Mouse (Mus musculus) cerebellum, adult 11-12 months (tissue): ENCODE measurements around the gene Gm3468.
"Not testable (repeated sequence)": the region's sequence is repeated elsewhere in the genome, so short reads cannot be mapped to it uniquely, and the experiment has no call there.

Experiments used
- DNase-seq: peaks from one replicate; pipeline ENCODE4 v3.0.0; 2022

Gm3468 gene

DNA sequence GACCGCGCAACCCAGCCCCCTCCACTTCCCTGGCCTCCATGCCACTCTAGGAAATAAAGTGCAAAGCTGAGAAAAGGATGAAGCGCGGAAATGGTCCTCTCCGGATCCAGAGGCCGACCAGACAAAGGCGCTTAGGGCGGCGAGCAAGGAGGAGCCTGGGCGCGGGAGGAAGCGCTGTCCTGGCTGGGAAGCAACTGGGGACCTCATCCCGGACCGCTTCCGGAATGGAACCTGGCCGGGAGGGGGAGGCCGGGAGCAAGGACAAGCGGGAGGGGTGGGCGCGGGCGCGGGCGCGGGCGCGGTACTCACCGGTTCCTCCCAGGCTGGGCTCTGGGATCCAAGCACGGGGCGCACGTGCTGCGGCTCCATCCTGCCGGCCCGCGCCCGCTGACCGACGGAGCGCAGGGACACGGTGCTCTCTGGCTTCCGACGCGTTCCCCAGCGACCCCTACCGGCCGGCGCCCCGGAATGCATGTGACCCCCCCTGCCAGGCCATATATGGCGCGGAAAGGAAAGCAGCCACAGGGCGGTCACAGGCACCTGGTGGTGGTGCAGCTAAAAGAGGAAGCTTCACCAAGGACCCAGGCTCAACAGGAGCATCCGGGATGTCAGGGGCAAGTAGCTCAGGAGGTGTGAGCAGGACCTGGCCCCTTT is at the start of gene Gm3468:
Gm3468 (minus strand) TSS at position 394 of the 654 bp plus-strand sequence.
- peak; percentile 11 for DNase-seq

DNA sequence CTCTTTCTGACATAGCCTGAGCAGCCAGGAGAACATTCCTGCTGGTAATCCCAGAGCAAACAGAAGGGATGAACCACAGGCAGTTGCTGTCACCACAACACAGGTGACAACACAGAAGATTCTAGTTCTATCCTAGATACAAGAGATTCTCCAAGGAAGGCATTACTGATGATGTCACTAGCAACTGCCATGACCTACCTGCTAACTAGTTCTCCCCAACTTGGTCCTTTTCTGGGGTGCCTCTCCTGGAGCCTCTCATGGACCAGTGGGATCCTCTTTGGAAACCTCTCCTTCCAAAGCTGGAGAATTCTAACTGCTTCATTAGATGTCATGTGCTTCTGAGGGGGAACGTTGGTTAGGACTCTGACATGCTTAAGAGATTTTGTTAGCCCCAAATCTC is 17.2 kb upstream of the Gm3468 start, which contains the start of gene Gm3476:
Gm3476 (minus strand) TSS at position 101 of the 400 bp plus-strand sequence.
- not testable (repeated sequence) for DNase-seq

DNA sequence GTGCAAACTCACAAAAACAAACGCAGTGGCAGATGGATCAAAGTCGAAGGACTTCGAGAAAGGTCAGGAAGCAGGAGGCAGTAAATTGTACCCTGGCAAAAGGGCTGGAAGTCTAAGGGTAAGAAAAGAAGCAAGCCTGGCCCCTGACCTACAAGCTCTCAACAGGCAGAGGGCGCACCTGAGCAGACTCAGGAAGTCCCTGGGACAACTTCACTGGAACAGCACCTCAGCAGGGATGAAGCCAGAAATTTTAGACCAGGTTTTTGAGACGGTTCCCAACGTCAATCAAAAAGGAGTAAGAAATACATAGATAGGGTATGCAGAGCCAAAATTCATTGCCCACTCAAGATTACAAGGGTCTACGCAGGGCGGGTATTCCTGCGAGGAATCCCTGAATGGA is 965 bp downstream of the Gm3468 start:
- DNase-seq: not testable (repeated sequence)

DNA sequence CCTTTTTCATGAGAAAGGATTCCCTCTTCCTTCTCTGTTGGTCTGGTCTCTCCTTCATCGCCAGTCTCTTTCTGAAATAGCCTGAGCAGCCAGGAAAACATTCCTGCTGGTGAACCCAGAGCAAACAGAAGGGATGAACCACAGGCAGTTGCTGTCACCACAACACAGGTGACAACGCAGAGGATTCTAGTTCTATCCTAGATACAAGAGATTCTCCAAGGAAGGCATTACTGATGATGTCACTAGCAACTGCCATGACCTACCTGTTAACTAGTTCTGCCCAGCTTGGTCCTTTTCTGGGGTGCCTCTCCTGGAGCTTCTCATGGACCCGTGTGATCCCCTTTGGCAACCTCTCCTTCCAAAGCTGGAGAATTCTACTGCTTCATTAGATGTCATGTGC is 14.6 kb downstream of the Gm3468 start, which contains the start of gene Gm8206:
Gm8206 (minus strand) TSS at position 101 of the 400 bp plus-strand sequence.
- DNase-seq: not testable (repeated sequence)

DNA sequence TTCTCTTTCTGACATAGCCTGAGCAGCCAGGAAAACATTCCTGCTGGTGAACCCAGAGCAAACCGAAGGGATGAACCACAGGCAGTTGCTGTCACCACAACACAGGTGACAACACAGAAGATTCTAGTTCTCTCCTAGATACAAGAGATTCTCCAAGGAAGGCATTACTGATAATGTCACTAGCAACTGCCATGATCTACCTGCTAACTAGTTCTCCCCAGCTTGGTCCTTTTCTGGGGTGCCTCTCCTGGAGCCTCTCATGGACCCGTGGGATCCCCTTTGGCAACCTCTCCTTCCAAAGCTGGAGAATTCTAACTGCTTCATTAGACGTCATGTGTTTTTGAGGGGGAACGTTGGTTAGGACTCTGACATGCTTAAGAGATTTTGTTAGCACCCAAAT is 50.3 kb downstream of the Gm3468 start, which contains the start of gene Gm6337:
Gm6337 (minus strand) TSS at position 101 of the 400 bp plus-strand sequence.
- DNase-seq: not testable (repeated sequence)
